Mouse (Mus musculus): ENCODE results near the gene Uap1.

Gene Uap1

GRCm38 (mm10) chr1:170167781-170168180 lies 7.0 kb downstream of the Uap1 start:
- in situ Hi-C loops (cut with MboI, MseI) = loop anchor here (10.0 kb wide), 1 partner anchor 193 kb away; no protein-coding TSS in a partner anchor

GRCm38 (mm10) chr1:170164913-170165312 lies 9.8 kb downstream of the Uap1 start:
- in situ Hi-C loops (cut with MboI, MseI) = loop anchor here (10.0 kb wide), 1 partner anchor 190 kb away; no protein-coding TSS in a partner anchor

GRCm38 (mm10) chr1:170164053-170164614 lies 10.6 kb downstream of the Uap1 start:
- in situ Hi-C loops (cut with MboI, MseI) = loop anchor here (10.0 kb wide), 1 partner anchor 189 kb away; no protein-coding TSS in a partner anchor

GRCm38 (mm10) chr1:170163398-170163943 lies 11.3 kb downstream of the Uap1 start:
- in situ Hi-C loops (cut with MboI, MseI) = loop anchor here (10.0 kb wide), 1 partner anchor 189 kb away; no protein-coding TSS in a partner anchor

GRCm38 (mm10) chr1:170161852-170162251 lies 12.9 kb downstream of the Uap1 start:
- in situ Hi-C loops (cut with MboI, MseI) = loop anchor here (10.0 kb wide), 1 partner anchor 187 kb away; no protein-coding TSS in a partner anchor

GRCm38 (mm10) chr1:170160397-170160938 lies 14.3 kb downstream of the Uap1 start:
- in situ Hi-C loops (cut with MboI, MseI) = loop anchor here (10.0 kb wide), 1 partner anchor 186 kb away; no protein-coding TSS in a partner anchor

- in situ Hi-C loops (cut with MboI, MseI) = loop anchor here (10.0 kb wide), 1 partner anchor 185 kb away; no protein-coding TSS in a partner anchor
Observed at GRCm38 (mm10) chr1:170159707-170160106, 15.1 kb downstream of the Uap1 start.

- in situ Hi-C loops (cut with MboI, MseI) = no loop called here
Observed at GRCm38 (mm10) chr1:170155761-170156160, 19.0 kb downstream of the Uap1 start.

- in situ Hi-C loops (cut with MboI, MseI) = no loop called here
Observed at GRCm38 (mm10) chr1:170155298-170155697, 19.5 kb downstream of the Uap1 start.

- in situ Hi-C loops (cut with MboI, MseI) = no loop called here
Observed at GRCm38 (mm10) chr1:170153986-170154385, 20.8 kb downstream of the Uap1 start.

GRCm38 (mm10) chr1:170152552-170152951 lies 22.2 kb downstream of the Uap1 start:
- in situ Hi-C loops (cut with MboI, MseI) = no loop called here

GRCm38 (mm10) chr1:170150870-170151269 lies 23.9 kb downstream of the Uap1 start:
- in situ Hi-C loops (cut with MboI, MseI) = no loop called here

GRCm38 (mm10) chr1:170149756-170150155 lies 25.0 kb downstream of the Uap1 start:
- in situ Hi-C loops (cut with MboI, MseI) = loop anchor here (25.0 kb wide), 1 partner anchor 612 kb away; the partner anchor contains the start of gene Nuf2

- in situ Hi-C loops (cut with MboI, MseI) = loop anchor here (25.0 kb wide), 1 partner anchor 611 kb away; the partner anchor contains the start of gene Nuf2
Observed at GRCm38 (mm10) chr1:170148536-170148935, 26.2 kb downstream of the Uap1 start.

GRCm38 (mm10) chr1:170147651-170148448 lies 26.9 kb downstream of the Uap1 start:
- in situ Hi-C loops (cut with MboI, MseI) = loop anchor here (25.0 kb wide), 1 partner anchor 611 kb away; the partner anchor contains the start of gene Nuf2

- in situ Hi-C loops (cut with MboI, MseI) = loop anchor here (25.0 kb wide), 1 partner anchor 608 kb away; the partner anchor contains the start of gene Nuf2
Observed at GRCm38 (mm10) chr1:170145606-170146005, 29.2 kb downstream of the Uap1 start.

GRCm38 (mm10) chr1:170142256-170142871 lies 32.4 kb downstream of the Uap1 start:
- in situ Hi-C loops (cut with MboI, MseI) = loop anchor here (25.0 kb wide), 1 partner anchor 605 kb away; the partner anchor contains the start of gene Nuf2

- in situ Hi-C loops (cut with MboI, MseI) = loop anchor here (25.0 kb wide), 1 partner anchor 604 kb away; the partner anchor contains the start of gene Nuf2
Observed at GRCm38 (mm10) chr1:170141626-170142025, 33.1 kb downstream of the Uap1 start.

GRCm38 (mm10) chr1:170136351-170137009 lies 38.3 kb downstream of the Uap1 start:
- in situ Hi-C loops (cut with MboI, MseI) = loop anchor here (5.0 to 25.0 kb wide), 3 partner anchors 99 to 599 kb away; partner anchors contain the start of gene Nuf2

- in situ Hi-C loops (cut with MboI, MseI) = loop anchor here (25.0 kb wide), 1 partner anchor 597 kb away; the partner anchor contains the start of gene Nuf2
Observed at GRCm38 (mm10) chr1:170134264-170134663, 40.5 kb downstream of the Uap1 start.
